Mouse (Mus musculus): ENCODE measurements around the gene Plaa. TPM values are rescaled to one million over a fixed set of nuclear protein-coding genes. Genes with fewer than 3 reads are reported as not detected.

Gene Plaa
- polyA plus RNA-seq, 1 experiment, result 26.5 TPM

- peaks cover 87% of the 10 kb centered on the region for H3K79me3 ChIP-seq (ENCODE audit: low read depth)
- H3ac ChIP-seq (ENCODE audit: control insufficient read depth, insufficient read length, low read depth), result no peak overlapping the region
- H3K4me3 ChIP-seq (ENCODE audit: insufficient read depth, poor library complexity, severe bottlenecking), result no peak overlapping the region
- H3K27me3 ChIP-seq (ENCODE audit: control insufficient read depth, insufficient read depth, insufficient read length), result no peaks in the 10 kb centered on the region
- H3K36me3 ChIP-seq (ENCODE audit: control insufficient read depth, insufficient read depth), result peaks cover 10% of the 10 kb centered on the region
- no peak for TF ChIP-seq MYOD1 (IDR thresholded peaks at IDR 0.05; ENCODE audit: control insufficient read depth, insufficient read length, low read depth)
- TF ChIP-seq FOSL1 (IDR thresholded peaks at IDR 0.05; ENCODE audit: insufficient read depth, low read length, poor library complexity, severe bottlenecking), result no peak
- no peak for TF ChIP-seq CEBPB (IDR thresholded peaks at IDR 0.05; ENCODE audit: low read depth)
- no peak for TF ChIP-seq MYOG (IDR thresholded peaks at IDR 0.05; ENCODE audit: control insufficient read depth, extremely low read depth, insufficient read length)
- TF ChIP-seq MAX (IDR thresholded peaks at IDR 0.05), result no peak
- no peak for TF ChIP-seq CTCF (IDR thresholded peaks at IDR 0.05; ENCODE audit: control insufficient read depth, insufficient read depth, insufficient read length)
- no peak for TF ChIP-seq USF1 (IDR thresholded peaks at IDR 0.05; ENCODE audit: low read depth)
- H3K79me2 ChIP-seq (ENCODE audit: control insufficient read depth, insufficient read depth), result peaks cover 97% of the 10 kb centered on the region
Observed at GRCm38 (mm10) chr4:94592709-94593108, 10.3 kb downstream of the Plaa start.

- peaks cover 99% of the 10 kb centered on the region for H3K79me2 ChIP-seq (ENCODE audit: control insufficient read depth, insufficient read depth)
- no peak overlapping the region for H3ac ChIP-seq (ENCODE audit: control insufficient read depth, insufficient read length, low read depth)
- H3K36me3 ChIP-seq (ENCODE audit: control insufficient read depth, insufficient read depth), result peaks cover 13% of the 10 kb centered on the region
- peaks cover 84% of the 10 kb centered on the region for H3K79me3 ChIP-seq (ENCODE audit: low read depth)
- H3K27me3 ChIP-seq (ENCODE audit: control insufficient read depth, insufficient read depth, insufficient read length), result no peaks in the 10 kb centered on the region
- no peak overlapping the region for H3K4me3 ChIP-seq (ENCODE audit: insufficient read depth, poor library complexity, severe bottlenecking)
- TF ChIP-seq MAX (IDR thresholded peaks at IDR 0.05) (no peak), USF1 (IDR thresholded peaks at IDR 0.05; ENCODE audit: low read depth) (no peak), FOSL1 (IDR thresholded peaks at IDR 0.05; ENCODE audit: insufficient read depth, low read length, poor library complexity, severe bottlenecking) (no peak), MYOD1 (IDR thresholded peaks at IDR 0.05; ENCODE audit: control insufficient read depth, insufficient read length, low read depth) (no peak), MYOG (IDR thresholded peaks at IDR 0.05; ENCODE audit: control insufficient read depth, extremely low read depth, insufficient read length) (no peak), CTCF (IDR thresholded peaks at IDR 0.05; ENCODE audit: control insufficient read depth, insufficient read depth, insufficient read length) (no peak), CEBPB (IDR thresholded peaks at IDR 0.05; ENCODE audit: low read depth) (no peak)
Observed at GRCm38 (mm10) chr4:94591765-94592381, 11.2 kb downstream of the Plaa start.

DNA sequence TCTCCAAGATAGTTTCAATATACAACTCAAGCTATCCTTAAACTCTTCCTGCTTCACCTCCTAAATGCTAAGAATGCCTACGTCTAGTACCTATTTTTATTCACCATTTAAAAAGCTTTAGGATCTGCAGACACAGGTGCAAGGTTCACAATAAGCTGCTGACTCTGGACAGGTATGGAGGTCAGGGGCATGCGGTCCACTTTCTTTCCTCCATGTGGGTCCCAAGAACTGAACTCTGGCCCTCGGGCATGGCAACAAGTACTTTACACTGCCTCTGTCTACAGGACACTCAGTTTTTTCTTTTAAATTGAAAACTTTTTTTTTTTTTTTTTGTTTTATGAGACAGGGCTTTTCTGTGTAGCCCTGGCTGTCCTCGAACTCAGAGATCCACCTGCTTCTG, 30.4 kb downstream of the Plaa start:
- TF ChIP-seq USF1 (IDR thresholded peaks at IDR 0.05; ENCODE audit: low read depth) (no peak), MAX (IDR thresholded peaks at IDR 0.05) (no peak), CTCF (IDR thresholded peaks at IDR 0.05; ENCODE audit: control insufficient read depth, insufficient read depth, insufficient read length) (no peak)
- Histone ChIP-seq H3ac (ENCODE audit: control insufficient read depth, insufficient read length, low read depth) (no peak overlapping the region), H3K36me3 (ENCODE audit: control insufficient read depth, insufficient read depth) (peaks cover 72% of the 10 kb centered on the region), H3K79me2 (ENCODE audit: control insufficient read depth, insufficient read depth) (no peaks in the 10 kb centered on the region), H3K79me3 (ENCODE audit: low read depth) (no peaks in the 10 kb centered on the region), H3K4me3 (ENCODE audit: insufficient read depth, poor library complexity, severe bottlenecking) (no peak overlapping the region), H3K27me3 (ENCODE audit: control insufficient read depth, insufficient read depth, insufficient read length) (no peaks in the 10 kb centered on the region)

- Histone ChIP-seq H3K27me3 (ENCODE audit: control insufficient read depth, insufficient read depth, insufficient read length) (no peaks in the 10 kb centered on the region), H3K79me2 (ENCODE audit: control insufficient read depth, insufficient read depth) (no peaks in the 10 kb centered on the region), H3K4me3 (ENCODE audit: insufficient read depth, poor library complexity, severe bottlenecking) (no peak overlapping the region), H3K36me3 (ENCODE audit: control insufficient read depth, insufficient read depth) (peaks cover 27% of the 10 kb centered on the region), H3K79me3 (ENCODE audit: low read depth) (no peaks in the 10 kb centered on the region), H3ac (ENCODE audit: control insufficient read depth, insufficient read length, low read depth) (no peak overlapping the region)
- TF ChIP-seq USF1 (IDR thresholded peaks at IDR 0.05; ENCODE audit: low read depth), result no peak
- no peak for TF ChIP-seq MAX (IDR thresholded peaks at IDR 0.05)
- no peak for TF ChIP-seq CEBPB (IDR thresholded peaks at IDR 0.05; ENCODE audit: low read depth)
- no peak for TF ChIP-seq MYOD1 (IDR thresholded peaks at IDR 0.05; ENCODE audit: control insufficient read depth, insufficient read length, low read depth)
- TF ChIP-seq FOSL1 (IDR thresholded peaks at IDR 0.05; ENCODE audit: insufficient read depth, low read length, poor library complexity, severe bottlenecking), result no peak
- no peak for TF ChIP-seq MYOG (IDR thresholded peaks at IDR 0.05; ENCODE audit: control insufficient read depth, extremely low read depth, insufficient read length)
- no peak for TF ChIP-seq CTCF (IDR thresholded peaks at IDR 0.05; ENCODE audit: control insufficient read depth, insufficient read depth, insufficient read length)
Observed at GRCm38 (mm10) chr4:94564297-94564696, 38.7 kb downstream of the Plaa start.

GRCm38 (mm10) chr4:94561954-94562648, 40.9 kb downstream of the Plaa start:
- H3K27me3 ChIP-seq (ENCODE audit: control insufficient read depth, insufficient read depth, insufficient read length), result no peaks in the 10 kb centered on the region
- no peak for TF ChIP-seq MYOD1 (IDR thresholded peaks at IDR 0.05; ENCODE audit: control insufficient read depth, insufficient read length, low read depth)
- no peak for TF ChIP-seq MAX (IDR thresholded peaks at IDR 0.05)
- no peak for TF ChIP-seq MYOG (IDR thresholded peaks at IDR 0.05; ENCODE audit: control insufficient read depth, extremely low read depth, insufficient read length)
- no peak for TF ChIP-seq CTCF (IDR thresholded peaks at IDR 0.05; ENCODE audit: control insufficient read depth, insufficient read depth, insufficient read length)
- no peak for TF ChIP-seq CEBPB (IDR thresholded peaks at IDR 0.05; ENCODE audit: low read depth)
- no peak for TF ChIP-seq USF1 (IDR thresholded peaks at IDR 0.05; ENCODE audit: low read depth)
- TF ChIP-seq FOSL1 (IDR thresholded peaks at IDR 0.05; ENCODE audit: insufficient read depth, low read length, poor library complexity, severe bottlenecking), result no peak
- no peak overlapping the region for H3K4me3 ChIP-seq (ENCODE audit: insufficient read depth, poor library complexity, severe bottlenecking)
- no peak overlapping the region for H3ac ChIP-seq (ENCODE audit: control insufficient read depth, insufficient read length, low read depth)
- H3K79me3 ChIP-seq (ENCODE audit: low read depth), result no peaks in the 10 kb centered on the region
- H3K79me2 ChIP-seq (ENCODE audit: control insufficient read depth, insufficient read depth), result no peaks in the 10 kb centered on the region
- H3K36me3 ChIP-seq (ENCODE audit: control insufficient read depth, insufficient read depth), result peaks cover 12% of the 10 kb centered on the region

Data from C2C12 (cell line).